Mouse (Mus musculus): ENCODE measurements around the gene Pde1b. TPM values are rescaled to one million over a fixed set of nuclear protein-coding genes. Genes with fewer than 3 reads are reported as not detected.

The Pde1b gene
- polyA plus RNA-seq, 1 experiment from 2014 or later: 8.8 TPM

DNA sequence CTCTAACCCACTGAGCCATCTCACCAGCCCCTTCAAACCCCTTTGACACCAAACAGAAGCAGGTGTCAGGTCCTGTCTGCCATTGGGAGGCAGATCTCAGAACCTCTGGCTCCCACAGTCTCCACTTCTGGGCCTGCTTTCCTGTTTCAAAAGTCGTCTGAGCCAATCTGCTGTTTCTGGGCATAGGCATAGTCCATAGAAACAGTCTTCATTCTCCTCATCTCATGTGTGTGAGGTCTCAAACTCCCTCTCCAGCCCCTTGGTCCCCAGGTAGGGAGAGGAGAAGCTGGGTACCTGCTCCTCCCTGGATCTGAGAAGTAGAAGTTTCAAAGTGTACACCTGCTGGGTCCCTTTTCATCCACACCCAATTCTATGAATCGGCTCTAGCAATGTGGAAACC lies 33.6 kb downstream of the Pde1b start:
- no peaks in the 10 kb centered on the region for H3K36me3 ChIP-seq
- H3K4me1 ChIP-seq: peaks cover 24% of the 10 kb centered on the region
- peak overlapping the region; percentile 80; the same call in 1 of the 2 replicates for H3K9ac ChIP-seq
- H3K9me3 ChIP-seq: no peaks in the 10 kb centered on the region
- H3K27ac ChIP-seq: no peak overlapping the region
- H3K4me2 ChIP-seq: peak overlapping the region; percentile 96
- no peak for ATAC-seq (ENCODE audit: insufficient number of reproducible peaks, insufficient read depth, low FRiP score, low TSS enrichment, low read depth)
- H3K27me3 ChIP-seq: peaks cover 25% of the 10 kb centered on the region
- WGBS: 26% methylated on average over 2 of the region's 2 CpGs
- H3K4me3 ChIP-seq: peak overlapping the region; percentile 73; the same call in 1 of the 2 replicates

DNA sequence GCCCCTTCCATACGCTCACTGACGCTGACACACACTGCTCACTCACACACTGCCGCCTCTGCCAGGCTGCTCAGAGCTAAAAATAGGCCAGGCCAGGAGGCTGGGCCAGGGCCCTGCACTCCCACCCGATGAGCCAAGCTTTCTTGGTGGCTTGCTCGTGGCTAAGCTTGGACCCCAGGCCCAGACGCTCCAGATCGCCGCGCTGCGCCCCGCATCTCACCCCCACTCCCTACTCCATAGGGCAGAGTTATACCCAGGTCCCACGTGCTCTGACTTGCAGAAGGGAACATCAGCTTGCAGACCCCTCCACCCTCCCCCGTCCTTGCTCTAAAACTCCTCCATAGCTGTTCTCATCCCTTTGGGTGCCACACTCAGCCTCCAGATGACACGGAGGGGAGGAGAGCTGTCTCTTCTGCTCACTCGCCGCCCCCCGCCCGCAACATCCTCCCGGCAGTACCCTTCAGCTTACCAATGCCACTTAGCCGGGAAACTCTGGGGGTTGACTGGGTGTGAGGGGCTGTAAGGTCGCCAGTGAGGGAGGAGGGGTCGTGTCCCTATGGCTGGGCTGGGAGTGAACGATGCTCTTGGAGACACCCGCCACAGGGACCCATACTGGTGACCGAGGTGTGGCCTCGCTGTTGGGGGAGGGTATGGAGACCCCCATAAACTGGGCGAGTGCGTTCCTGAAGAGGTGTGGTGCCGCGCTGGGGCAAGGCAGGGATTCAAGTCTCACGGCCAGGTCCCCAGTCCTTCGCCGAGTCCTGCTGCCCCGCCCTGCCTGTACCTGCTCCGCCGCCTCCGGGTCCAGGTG lies 34.4 kb downstream of the Pde1b start:
- 2% methylated on average over 37 of the region's 37 CpGs for WGBS
- peak overlapping the region; percentile 73 for H3K4me3 ChIP-seq
- H3K4me1 ChIP-seq: peaks cover 24% of the 10 kb centered on the region
- peak overlapping the region; percentile 96 for H3K4me2 ChIP-seq
- H3K9ac ChIP-seq: peak overlapping the region; percentile 80
- H3K27ac ChIP-seq: no peak overlapping the region
- ATAC-seq (ENCODE audit: insufficient number of reproducible peaks, insufficient read depth, low FRiP score, low TSS enrichment, low read depth): peak; percentile 53
- no peaks in the 10 kb centered on the region for H3K36me3 ChIP-seq
- no peaks in the 10 kb centered on the region for H3K9me3 ChIP-seq
- peaks cover 25% of the 10 kb centered on the region for H3K27me3 ChIP-seq

DNA sequence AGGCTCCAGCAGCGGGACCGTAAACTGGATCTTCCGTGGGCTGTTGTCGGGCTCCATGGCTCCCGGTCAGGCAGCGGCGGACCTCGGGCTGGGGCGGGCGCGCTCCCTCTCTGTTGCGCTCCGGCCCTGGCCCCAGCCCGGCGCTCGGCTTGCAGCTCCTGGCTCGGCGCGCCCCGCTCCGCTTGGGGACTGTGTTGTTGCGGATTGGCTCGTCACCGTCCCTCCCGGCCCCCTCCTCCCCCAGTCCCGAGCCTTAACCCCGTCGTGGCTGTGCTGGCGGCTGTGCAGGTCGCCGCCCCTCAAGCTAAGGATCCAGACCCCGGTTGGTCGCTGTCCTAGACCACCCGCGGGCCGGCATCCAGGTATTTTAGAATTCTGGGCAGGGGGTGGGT lies 35.0 kb downstream of the Pde1b start, which contains the start of gene Ppp1r1a:
Ppp1r1a (minus strand) TSS at position 182 of the 392 bp plus-strand sequence.
- Histone ChIP-seq H3K4me1 (peaks cover 24% of the 10 kb centered on the region), H3K9ac (peak within 1 kb of the TSS; percentile 80), H3K36me3 (no peaks in the 10 kb centered on the region), H3K4me2 (peak within 1 kb of the TSS; percentile 96), H3K27ac (no peak within 1 kb of the TSS), H3K9me3 (no peaks in the 10 kb centered on the region), H3K27me3 (peaks cover 25% of the 10 kb centered on the region), H3K4me3 (peak within 1 kb of the TSS; percentile 73)
- peak; percentile 71 for ATAC-seq (ENCODE audit: insufficient number of reproducible peaks, insufficient read depth, low FRiP score, low TSS enrichment, low read depth)
- WGBS: under 1% methylated on average over 36 of the region's 36 CpGs

DNA sequence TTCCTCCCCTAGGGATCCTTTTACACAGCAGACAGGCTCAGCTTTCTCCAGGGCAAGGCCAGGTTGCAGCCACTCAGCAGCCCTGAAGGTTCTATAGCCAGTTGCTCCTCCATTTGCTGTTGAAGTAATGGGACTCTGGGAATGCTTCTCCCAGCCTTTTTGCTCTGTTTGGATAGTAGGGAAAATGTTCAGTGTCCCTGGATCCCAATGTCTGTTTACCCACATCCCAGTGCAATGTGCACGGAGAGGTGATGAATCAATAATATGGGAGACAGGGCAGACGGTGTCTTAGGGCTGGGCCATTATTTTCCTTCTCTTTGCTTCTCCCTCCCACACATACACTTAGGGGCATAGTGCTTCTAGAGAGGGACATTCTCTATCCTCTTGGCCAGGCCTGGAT lies 36.4 kb downstream of the Pde1b start:
- no peak overlapping the region for H3K4me2 ChIP-seq
- H3K4me3 ChIP-seq: no peak overlapping the region
- no peak overlapping the region for H3K27ac ChIP-seq
- ATAC-seq (ENCODE audit: insufficient number of reproducible peaks, insufficient read depth, low FRiP score, low TSS enrichment, low read depth): no peak
- WGBS: 55% methylated on average over 2 of the region's 2 CpGs
- H3K9me3 ChIP-seq: no peaks in the 10 kb centered on the region
- peaks cover 24% of the 10 kb centered on the region for H3K4me1 ChIP-seq
- peaks cover 25% of the 10 kb centered on the region for H3K27me3 ChIP-seq
- no peak overlapping the region for H3K9ac ChIP-seq
- H3K36me3 ChIP-seq: no peaks in the 10 kb centered on the region

DNA sequence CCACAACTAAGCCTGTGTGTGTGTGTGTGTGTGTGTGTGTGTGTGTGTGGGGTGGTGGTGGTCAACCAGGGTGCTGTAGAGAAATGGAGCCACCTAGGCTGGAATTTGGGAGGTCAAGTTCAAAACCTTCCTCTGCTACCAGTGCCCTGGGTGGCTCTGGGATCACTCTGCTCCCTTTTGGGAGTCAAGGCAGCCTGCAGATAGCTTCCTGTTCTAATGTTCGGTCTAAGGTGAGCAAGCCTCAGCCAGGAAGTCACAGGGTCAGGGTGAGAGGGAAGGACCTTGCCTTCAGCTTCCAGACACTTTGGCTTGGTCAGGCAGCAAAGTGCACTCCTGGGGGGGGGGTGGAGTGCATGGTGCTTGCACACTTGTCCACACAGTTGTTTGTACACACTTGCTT lies 37.8 kb downstream of the Pde1b start:
- no peak overlapping the region for H3K9ac ChIP-seq
- H3K4me3 ChIP-seq: no peak overlapping the region
- H3K4me2 ChIP-seq: no peak overlapping the region
- peaks cover 21% of the 10 kb centered on the region for H3K27me3 ChIP-seq
- H3K36me3 ChIP-seq: no peaks in the 10 kb centered on the region
- no peak overlapping the region for H3K27ac ChIP-seq
- 71% methylated on average over 1 of the region's 1 CpGs for WGBS
- no peaks in the 10 kb centered on the region for H3K9me3 ChIP-seq
- no peak for ATAC-seq (ENCODE audit: insufficient number of reproducible peaks, insufficient read depth, low FRiP score, low TSS enrichment, low read depth)
- peaks cover 24% of the 10 kb centered on the region for H3K4me1 ChIP-seq

DNA sequence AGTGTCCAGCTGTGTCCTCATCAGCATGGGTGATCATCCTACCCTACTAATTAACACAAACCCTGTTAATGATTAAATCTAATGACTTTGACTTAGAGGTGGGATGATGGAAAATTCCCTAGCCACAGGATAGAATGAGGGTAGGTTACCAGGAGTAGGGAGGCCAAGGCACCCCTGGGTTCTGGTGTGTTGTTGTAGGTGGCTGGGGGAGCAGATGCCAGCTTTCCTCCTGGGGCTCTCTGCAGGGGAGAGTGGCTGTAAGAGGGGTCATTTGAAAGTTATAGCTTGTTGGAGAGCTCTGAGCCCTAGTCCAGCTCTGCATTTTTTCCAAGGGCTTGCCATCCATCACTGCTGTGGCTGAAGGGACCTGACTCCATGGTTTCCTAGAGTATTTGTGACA lies 39.7 kb downstream of the Pde1b start:
- Histone ChIP-seq H3K27ac (no peak overlapping the region), H3K4me1 (peaks cover 14% of the 10 kb centered on the region), H3K27me3 (peaks cover 8% of the 10 kb centered on the region), H3K9ac (no peak overlapping the region), H3K36me3 (no peaks in the 10 kb centered on the region), H3K9me3 (no peaks in the 10 kb centered on the region), H3K4me2 (no peak overlapping the region), H3K4me3 (no peak overlapping the region)
- no peak for ATAC-seq (ENCODE audit: insufficient number of reproducible peaks, insufficient read depth, low FRiP score, low TSS enrichment, low read depth)

DNA sequence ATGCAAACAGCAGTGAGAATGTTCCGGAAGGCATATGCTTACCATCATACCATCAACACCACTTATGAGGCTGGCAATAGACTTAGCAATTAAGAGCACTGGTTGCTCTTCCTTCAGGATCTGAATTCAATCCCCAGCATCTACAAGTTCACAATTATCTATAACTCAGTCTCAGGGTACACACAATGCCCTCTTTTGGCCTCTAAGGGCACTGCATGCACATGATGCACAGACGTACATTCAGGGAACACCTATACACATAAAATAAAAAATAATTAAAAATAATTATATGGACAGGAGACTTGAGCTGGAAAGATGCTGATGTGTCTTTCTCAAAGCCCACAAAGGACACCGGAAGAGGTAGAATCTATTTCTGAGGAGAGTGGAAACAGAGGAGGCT lies 45.1 kb downstream of the Pde1b start:
- Histone ChIP-seq H3K27me3 (no peaks in the 10 kb centered on the region), H3K27ac (no peak overlapping the region), H3K4me2 (no peak overlapping the region), H3K36me3 (no peaks in the 10 kb centered on the region), H3K4me3 (no peak overlapping the region), H3K4me1 (no peaks in the 10 kb centered on the region), H3K9ac (no peak overlapping the region), H3K9me3 (no peaks in the 10 kb centered on the region)
- no peak for ATAC-seq (ENCODE audit: insufficient number of reproducible peaks, insufficient read depth, low FRiP score, low TSS enrichment, low read depth)
- 81% methylated on average over 3 of the region's 3 CpGs for WGBS

DNA sequence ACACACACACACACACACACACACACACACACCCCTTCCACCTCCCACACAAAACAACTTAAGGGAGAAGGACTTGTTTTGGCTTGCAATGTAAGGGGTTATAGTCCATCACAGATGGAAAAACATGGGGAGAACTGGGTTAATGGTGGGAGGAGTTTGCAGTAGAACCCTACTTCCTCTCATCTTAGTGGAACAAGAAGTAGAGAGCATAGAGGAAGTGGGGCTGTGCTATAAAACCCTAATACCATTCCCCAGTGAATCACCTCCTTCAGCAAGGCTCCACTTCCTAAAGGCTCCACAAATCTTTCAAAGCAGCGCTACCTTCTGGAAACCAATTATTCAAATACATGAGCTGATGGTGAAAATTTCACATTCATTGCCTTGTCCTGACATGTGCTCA lies 46.6 kb downstream of the Pde1b start:
- ATAC-seq (ENCODE audit: insufficient number of reproducible peaks, insufficient read depth, low FRiP score, low TSS enrichment, low read depth): no peak
- no peak overlapping the region for H3K4me3 ChIP-seq
- H3K36me3 ChIP-seq: no peaks in the 10 kb centered on the region
- H3K4me2 ChIP-seq: no peak overlapping the region
- 98% methylated on average over 1 of the region's 1 CpGs for WGBS
- H3K27ac ChIP-seq: no peak overlapping the region
- no peaks in the 10 kb centered on the region for H3K4me1 ChIP-seq
- H3K9me3 ChIP-seq: no peaks in the 10 kb centered on the region
- H3K9ac ChIP-seq: no peak overlapping the region
- no peaks in the 10 kb centered on the region for H3K27me3 ChIP-seq

DNA sequence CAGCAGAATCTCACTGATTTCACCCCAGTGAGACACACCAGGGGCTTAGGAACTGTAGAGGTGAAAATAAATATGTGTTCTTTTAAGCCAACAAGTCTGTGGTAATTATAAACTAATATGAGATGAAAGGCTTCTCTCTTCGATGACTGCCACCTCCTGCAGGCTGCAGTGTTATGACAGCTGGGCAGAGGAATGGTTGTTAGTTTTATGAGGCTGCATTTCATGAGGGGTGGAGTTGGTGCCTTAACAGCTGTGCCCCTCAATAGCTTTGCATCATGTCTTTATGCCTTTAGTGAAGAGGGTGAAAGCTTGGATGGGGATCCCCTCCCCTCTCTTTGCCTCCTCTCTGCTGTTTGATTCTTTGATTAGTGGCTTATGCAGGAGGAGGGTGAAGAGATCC lies 48.2 kb downstream of the Pde1b start:
- Histone ChIP-seq H3K4me1 (no peaks in the 10 kb centered on the region), H3K4me3 (no peak overlapping the region), H3K9ac (no peak overlapping the region), H3K36me3 (no peaks in the 10 kb centered on the region), H3K9me3 (no peaks in the 10 kb centered on the region), H3K27ac (no peak overlapping the region), H3K27me3 (no peaks in the 10 kb centered on the region), H3K4me2 (no peak overlapping the region)
- no peak for ATAC-seq (ENCODE audit: insufficient number of reproducible peaks, insufficient read depth, low FRiP score, low TSS enrichment, low read depth)
- 26% methylated on average over 1 of the region's 1 CpGs for WGBS

DNA sequence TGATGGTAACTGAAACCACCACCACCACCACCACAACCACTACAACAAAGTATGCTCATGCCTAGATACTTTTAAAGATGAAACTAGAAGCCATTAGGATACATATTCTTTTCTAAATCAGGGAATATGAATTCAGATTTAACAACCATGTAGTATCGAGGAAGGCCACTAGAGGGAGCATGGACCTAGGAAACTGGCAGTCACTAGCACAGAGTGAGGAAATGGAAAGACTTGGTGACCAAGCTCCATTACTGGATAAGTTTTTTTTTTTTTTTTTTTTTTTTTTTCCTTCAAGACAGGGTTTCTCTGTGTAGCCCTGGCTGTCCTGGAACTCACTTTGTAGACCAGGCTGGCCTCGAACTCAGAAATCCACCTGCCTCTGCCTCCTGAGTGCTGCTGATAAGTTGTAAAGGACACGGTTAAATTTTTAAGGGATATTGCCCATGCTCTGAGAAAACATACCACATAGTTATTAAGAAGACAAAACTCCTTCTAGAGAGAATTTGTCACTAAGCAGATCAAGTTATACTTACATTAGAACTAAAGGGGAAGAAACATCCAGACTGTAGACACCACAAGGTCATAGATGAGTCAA lies 49.4 kb downstream of the Pde1b start:
- ATAC-seq (ENCODE audit: insufficient number of reproducible peaks, insufficient read depth, low FRiP score, low TSS enrichment, low read depth): no peak
- Histone ChIP-seq H3K27ac (no peak overlapping the region), H3K9ac (no peak overlapping the region), H3K4me1 (no peaks in the 10 kb centered on the region), H3K36me3 (no peaks in the 10 kb centered on the region), H3K9me3 (no peaks in the 10 kb centered on the region), H3K4me3 (no peak overlapping the region), H3K4me2 (no peak overlapping the region), H3K27me3 (no peaks in the 10 kb centered on the region)
- 38% methylated on average over 3 of the region's 3 CpGs for WGBS

DNA sequence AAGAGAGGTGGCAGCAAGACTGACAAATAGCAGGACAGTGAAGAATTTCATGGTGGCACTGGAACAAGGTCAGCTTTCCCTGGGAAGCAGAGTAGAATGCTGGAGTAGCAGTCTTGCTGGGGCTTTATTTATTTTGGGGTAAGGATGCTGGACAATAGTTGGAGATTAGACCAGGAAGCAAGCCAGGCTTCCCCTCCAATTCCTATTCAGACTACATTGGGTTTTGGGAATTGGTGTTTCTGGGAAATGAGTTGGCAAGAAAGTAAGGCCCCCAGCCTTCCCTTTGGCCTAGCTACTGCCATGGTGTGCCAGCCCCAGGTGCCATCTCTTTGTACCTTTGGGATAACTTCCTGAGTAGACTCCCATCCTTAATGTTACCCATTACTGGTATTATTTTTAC lies 62.1 kb downstream of the Pde1b start, which contains the start of gene Glycam1:
Glycam1 (minus strand) TSS at position 101 of the 400 bp plus-strand sequence.
- H3K4me3 ChIP-seq: no peak within 1 kb of the TSS
- H3K4me1 ChIP-seq: no peaks in the 10 kb centered on the region
- H3K36me3 ChIP-seq: no peaks in the 10 kb centered on the region
- no peak for ATAC-seq (ENCODE audit: insufficient number of reproducible peaks, insufficient read depth, low FRiP score, low TSS enrichment, low read depth)
- no peak within 1 kb of the TSS for H3K27ac ChIP-seq
- no peaks in the 10 kb centered on the region for H3K9me3 ChIP-seq
- no peak within 1 kb of the TSS for H3K9ac ChIP-seq
- H3K4me2 ChIP-seq: no peak within 1 kb of the TSS
- no peaks in the 10 kb centered on the region for H3K27me3 ChIP-seq

All from embryonic facial prominence, embryonic 13.5 days (tissue).